Mouse (Mus musculus) myocyte (in vitro differentiated cells): ENCODE results near the gene Sh2d5. TPM values are rescaled to one million over a fixed set of nuclear protein-coding genes. Genes with fewer than 3 reads are reported as not detected.

ENCODE experiments used
- H3K27me3 ChIP-seq: one replicate; pipeline ENCODE4 v1.6.1; 2011; ENCODE audit not compliant: control insufficient read depth, insufficient read depth, insufficient read length
- H3K36me3 ChIP-seq: one replicate; pipeline ENCODE4 v1.6.1; 2011; ENCODE audit not compliant: control insufficient read depth, insufficient read depth
- H3K4me2 ChIP-seq: one replicate; pipeline ENCODE4 v1.6.1; 2011; ENCODE audit warnings: low read depth, control low read depth
- H3K4me3 ChIP-seq: one replicate; pipeline ENCODE4 v1.5.1; 2011; ENCODE audit warnings: mild to moderate bottlenecking, control low read depth, moderate library complexity
- H3K79me2 ChIP-seq: one replicate; pipeline ENCODE4 v1.6.1; 2011; ENCODE audit not compliant: control insufficient read depth, insufficient read depth
- H3ac ChIP-seq: one replicate; pipeline ENCODE4 v1.6.1; 2011; ENCODE audit not compliant: control insufficient read depth, insufficient read length
- CEBPB ChIP-seq: IDR thresholded peaks from 2 replicates; pipeline ENCODE4 v1.6.1; 2011; ENCODE audit warnings: mild to moderate bottlenecking, moderate library complexity; ENCODE audit not compliant: poor library complexity, insufficient read depth, severe bottlenecking
- E2F4 ChIP-seq: IDR thresholded peaks from one replicate; pipeline ENCODE4 v1.6.1; 2011; ENCODE audit warnings: mild to moderate bottlenecking, control low read depth, moderate library complexity; ENCODE audit not compliant: insufficient read depth
- MAX ChIP-seq: IDR thresholded peaks from one replicate; pipeline ENCODE4 v1.6.1; 2011; ENCODE audit warnings: low read depth, mild to moderate bottlenecking, control low read depth
- MYOD1 ChIP-seq, 3 experiments: IDR thresholded peaks; one replicate each; pipeline ENCODE4 v1.6.1; 2011; ENCODE audit warnings: control low read depth in 2 of 3, low read depth in 2 of 3, mild to moderate bottlenecking in 2 of 3, moderate library complexity in 1 of 3; ENCODE audit not compliant: insufficient read length in 2 of 3, control insufficient read depth in 1 of 3
- MYOG ChIP-seq, 3 experiments: IDR thresholded peaks; one replicate each; pipeline ENCODE4 v1.6.1; 2011; ENCODE audit warnings: control low read depth in 2 of 3, low read depth in 2 of 3, mild to moderate bottlenecking in 2 of 3; ENCODE audit not compliant: insufficient read length in 2 of 3, control insufficient read depth in 1 of 3, insufficient read depth in 1 of 3
- POLR2A ChIP-seq: IDR thresholded peaks from one replicate; pipeline ENCODE4 v1.6.1; 2011; ENCODE audit warnings: low read depth, mild to moderate bottlenecking, control low read depth, moderate library complexity; ENCODE audit not compliant: insufficient read length
- POLR2AphosphoS2 ChIP-seq: IDR thresholded peaks from one replicate; pipeline ENCODE4 v1.6.1; 2011; ENCODE audit warnings: low read depth, control low read depth; ENCODE audit not compliant: insufficient read length
- REST ChIP-seq: IDR thresholded peaks from one replicate; pipeline ENCODE4 v1.6.1; 2011; ENCODE audit warnings: mild to moderate bottlenecking, control low read depth, moderate library complexity; ENCODE audit not compliant: insufficient read depth, insufficient read length
- SRF ChIP-seq: IDR thresholded peaks from one replicate; pipeline ENCODE4 v1.6.1; 2011; ENCODE audit warnings: low read depth; ENCODE audit not compliant: control insufficient read depth, insufficient read length
- TCF12 ChIP-seq: IDR thresholded peaks from one replicate; pipeline ENCODE4 v1.6.1; 2011; ENCODE audit warnings: mild to moderate bottlenecking, control low read depth; ENCODE audit not compliant: poor library complexity, insufficient read depth, severe bottlenecking
- TCF3 ChIP-seq: IDR thresholded peaks from one replicate; pipeline ENCODE4 v1.6.1; 2011; ENCODE audit warnings: low read depth, control low read depth; ENCODE audit not compliant: insufficient read length
- USF1 ChIP-seq: IDR thresholded peaks from one replicate; pipeline ENCODE4 v1.6.1; 2011; ENCODE audit warnings: low read depth, mild to moderate bottlenecking, control low read depth, moderate library complexity
- polyA plus RNA-seq: library from polyadenylated mRNA; unstranded; fragments of >200 nt; fragmentation: generic; extraction: Trizol; gene quantifications from one replicate; pipeline ENCODE4 v1.2.1, GENCODE M21; 2012; ENCODE audit warnings: missing spikeins

Gene Sh2d5
- polyA plus RNA-seq, 1 experiment = 0.08 TPM

- no peaks in the 10 kb centered on the region for H3K79me2 ChIP-seq
- no peak overlapping the region for H3K4me2 ChIP-seq
- H3ac ChIP-seq = no peak overlapping the region
- TF ChIP-seq SRF (no peak), MAX (no peak), E2F4 (no peak), POLR2AphosphoS2 (no peak), POLR2A (no peak), TCF12 (no peak), MYOD1 (IDR thresholded peaks at IDR 0.05; ENCODE audit: control insufficient read depth in 1 of 3, insufficient read length in 2 of 3, low read depth in 2 of 3) (no peak), TCF3 (no peak), REST (no peak), MYOG (IDR thresholded peaks at IDR 0.05; ENCODE audit: control insufficient read depth in 1 of 3, insufficient read depth in 1 of 3, insufficient read length in 2 of 3, low read depth in 2 of 3) (no peak), CEBPB (no peak), USF1 (no peak)
- no peaks in the 10 kb centered on the region for H3K27me3 ChIP-seq
- H3K4me3 ChIP-seq = no peak overlapping the region
- H3K36me3 ChIP-seq = no peaks in the 10 kb centered on the region
These were observed 8.5 kb downstream of the Sh2d5 start for GRCm38 (mm10) chr4:138258663-138259062.

DNA sequence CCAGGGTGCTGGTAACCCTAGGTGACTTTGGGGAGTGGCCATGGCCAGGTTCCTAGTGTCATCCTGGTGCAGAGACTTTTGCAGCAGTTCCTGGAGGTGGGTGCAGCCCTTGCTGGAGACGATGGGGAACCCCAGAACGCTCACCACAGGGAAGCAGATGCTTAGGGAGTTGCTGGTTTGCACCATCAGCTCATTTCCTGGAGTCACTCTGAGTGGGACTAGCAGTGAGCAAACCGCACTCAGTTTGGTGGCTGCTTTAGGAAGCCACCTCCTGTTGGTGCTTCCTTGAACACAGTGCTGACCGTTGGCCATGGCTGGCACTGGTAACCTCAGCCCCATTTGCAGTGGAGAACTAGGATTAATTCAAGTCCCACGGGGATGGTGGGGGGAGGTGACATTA lies 9.3 kb downstream of the Sh2d5 start:
- no peaks in the 10 kb centered on the region for H3K27me3 ChIP-seq

DNA sequence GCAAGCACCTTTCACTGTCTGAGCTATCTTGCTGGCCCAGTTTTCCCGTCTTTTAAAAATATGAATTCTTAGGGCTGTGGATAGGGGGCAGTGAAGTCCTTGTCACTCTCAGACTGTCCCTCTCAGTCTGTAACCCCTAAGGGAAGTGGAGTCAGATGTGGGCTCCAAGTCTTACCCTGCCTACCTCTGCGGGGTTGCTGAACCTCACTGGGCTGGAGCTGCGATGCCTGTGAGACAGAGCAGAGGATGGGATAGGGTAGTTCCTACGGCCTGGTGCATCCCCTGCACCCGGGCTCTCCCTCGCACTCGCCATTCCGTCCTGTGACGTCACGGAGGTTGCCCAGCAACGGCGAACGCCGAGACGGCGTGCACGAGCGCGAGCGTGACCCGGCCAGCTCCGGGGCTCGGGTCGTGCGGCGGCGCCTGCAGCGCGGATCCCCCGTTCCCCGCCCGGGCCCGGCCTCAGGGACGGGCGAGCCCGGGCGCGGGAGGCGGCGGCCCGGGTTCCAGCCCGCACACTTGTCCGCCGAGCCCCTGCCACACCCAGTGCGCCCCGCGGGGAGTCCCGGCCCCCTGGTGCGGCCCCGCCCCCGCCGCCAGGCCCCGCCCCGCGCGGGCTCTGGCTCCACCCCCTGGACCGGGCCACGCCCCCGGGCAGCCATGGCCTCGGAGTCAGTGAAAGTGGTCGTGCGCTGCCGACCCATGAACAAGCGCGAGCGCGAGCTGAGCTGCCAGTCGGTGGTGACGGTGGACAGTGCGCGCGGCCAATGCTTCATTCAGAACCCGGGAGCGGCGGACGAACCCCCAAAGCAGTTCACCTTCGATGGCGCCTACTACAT lies 11.9 kb downstream of the Sh2d5 start:
- peak overlapping the region; percentile 17 for H3K4me3 ChIP-seq
- H3ac ChIP-seq = peak overlapping the region; percentile 16
- H3K4me2 ChIP-seq = peak overlapping the region; percentile 70
- TF ChIP-seq USF1 = no peak
- TF ChIP-seq POLR2A = no peak
- no peak for TF ChIP-seq TCF12
- H3K79me2 ChIP-seq = no peaks in the 10 kb centered on the region
- no peaks in the 10 kb centered on the region for H3K27me3 ChIP-seq
- no peaks in the 10 kb centered on the region for H3K36me3 ChIP-seq

More for the DNA sequence above, 9.3 kb downstream of the Sh2d5 start:
- Histone ChIP-seq H3K4me3 (no peak overlapping the region), H3K79me2 (no peaks in the 10 kb centered on the region), H3K4me2 (no peak overlapping the region), H3K36me3 (no peaks in the 10 kb centered on the region), H3ac (no peak overlapping the region)
- TF ChIP-seq MYOD1 (IDR thresholded peaks at IDR 0.05; ENCODE audit: control insufficient read depth in 1 of 3, insufficient read length in 2 of 3, low read depth in 2 of 3) (no peak), E2F4 (no peak), TCF12 (no peak), MYOG (IDR thresholded peaks at IDR 0.05; ENCODE audit: control insufficient read depth in 1 of 3, insufficient read depth in 1 of 3, insufficient read length in 2 of 3, low read depth in 2 of 3) (no peak), POLR2AphosphoS2 (no peak), MAX (no peak), CEBPB (no peak), POLR2A (no peak), SRF (no peak), TCF3 (no peak), USF1 (no peak), REST (no peak)

GRCm38 (mm10) chr4:138267869-138268268 lies 17.7 kb downstream of the Sh2d5 start:
- H3K4me3 ChIP-seq = no peak overlapping the region
- TF ChIP-seq POLR2AphosphoS2 (no peak), USF1 (no peak), SRF (no peak), TCF12 (no peak), MAX (no peak), REST (no peak), MYOD1 (IDR thresholded peaks at IDR 0.05; ENCODE audit: control insufficient read depth in 1 of 3, insufficient read length in 2 of 3, low read depth in 2 of 3) (no peak), MYOG (IDR thresholded peaks at IDR 0.05; ENCODE audit: control insufficient read depth in 1 of 3, insufficient read depth in 1 of 3, insufficient read length in 2 of 3, low read depth in 2 of 3) (no peak), POLR2A (no peak), CEBPB (no peak)
- H3K79me2 ChIP-seq = no peaks in the 10 kb centered on the region
- H3ac ChIP-seq = no peak overlapping the region
- H3K4me2 ChIP-seq = no peak overlapping the region
- H3K27me3 ChIP-seq = peaks cover 13% of the 10 kb centered on the region
- no peaks in the 10 kb centered on the region for H3K36me3 ChIP-seq
